Mouse (Mus musculus): ENCODE data around the gene Auh. TPM values are rescaled to one million over a fixed set of nuclear protein-coding genes. Genes with fewer than 3 reads are reported as not detected.

The Auh gene
- total RNA-seq (2014; rRNA removed) = 45.1 and 49.2 TPM in 2 replicates
- 28.0 and 33.3 TPM in 2 replicates for polyA plus RNA-seq (2012; rRNA removed)

DNA sequence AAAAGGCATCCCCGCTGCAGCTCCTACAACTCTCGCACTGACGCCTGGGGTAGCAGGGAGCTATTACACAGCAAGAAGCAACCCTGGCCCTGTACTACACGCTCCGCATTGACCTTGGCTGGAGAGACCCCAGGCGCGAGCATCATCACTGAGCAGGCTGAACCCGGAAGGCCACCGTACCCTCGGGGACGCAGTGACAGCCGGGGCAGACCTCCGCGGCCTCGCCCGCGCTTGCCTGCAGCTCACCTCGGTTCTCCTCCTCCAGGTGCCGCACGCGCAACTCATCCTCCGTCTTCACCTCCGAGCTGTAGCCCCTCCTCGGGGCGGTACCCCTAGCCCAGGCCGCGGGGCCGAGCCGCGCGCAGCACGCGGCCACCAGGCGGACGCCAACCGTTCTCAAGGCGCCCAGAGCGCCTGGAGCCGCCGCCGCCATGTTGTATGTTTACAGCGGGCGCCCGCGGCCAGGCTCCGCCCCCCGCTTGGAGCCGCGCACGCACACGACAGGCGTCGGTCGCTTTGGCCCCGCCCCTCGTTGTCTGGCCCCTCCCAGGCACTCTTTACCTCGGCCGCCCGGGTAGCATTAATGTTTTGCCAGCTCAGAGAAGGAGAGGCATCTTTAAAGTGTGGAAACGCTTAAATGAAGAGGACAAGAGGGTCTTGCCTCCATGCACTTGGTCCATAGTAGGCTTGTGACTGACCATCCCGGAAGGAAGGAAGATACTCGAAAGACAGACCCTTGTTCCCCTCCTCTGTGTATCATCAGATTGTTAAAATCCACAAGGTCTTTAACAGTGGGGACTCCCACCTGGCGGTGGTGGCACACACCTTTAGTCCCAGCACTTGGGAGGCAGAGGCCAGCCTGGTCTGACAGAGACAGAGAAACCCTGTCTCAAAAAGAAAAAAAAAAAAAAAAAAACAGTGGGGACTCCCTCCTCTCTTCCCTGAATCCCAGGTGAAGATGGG lies at the start of gene Auh:
Gene Auh, minus strand, starts transcription at position 473 of the 963 bp plus-strand sequence.
- peaks cover 9% of the 10 kb centered on the region for H3K4me1 ChIP-seq (ENCODE audit: control insufficient read depth, insufficient read depth, low read length)
- peak within 1 kb of the TSS; percentile 98 for H3K9ac ChIP-seq (ENCODE audit: low read depth, low read length)
- H3K36me3 ChIP-seq (ENCODE audit: control insufficient read depth, insufficient read depth, low read length) = no peaks in the 10 kb centered on the region
- no peaks in the 10 kb centered on the region for H3K27me3 ChIP-seq (ENCODE audit: control insufficient read depth, insufficient read depth, low read length)
- DNase-seq (ENCODE audit: extremely low read depth, low read depth, low spot score) = peak; percentile 61
- WGBS = under 1% methylated on average over 63 of the region's 63 CpGs
- TF ChIP-seq POLR2A (IDR thresholded peaks at IDR 0.05; ENCODE audit: extremely low read depth, insufficient read depth, low read length) (peak; percentile 81; the same call in 1 of the 2 replicates), CTCF (IDR thresholded peaks at IDR 0.05; ENCODE audit: low read depth, low read length) (no peak)
- peak within 1 kb of the TSS; percentile 96 for H3K4me3 ChIP-seq (ENCODE audit: insufficient read depth, low read depth, low read length)
- H3K79me2 ChIP-seq (ENCODE audit: control insufficient read depth, insufficient read depth, low read length) = peaks cover 32% of the 10 kb centered on the region
- peak within 1 kb of the TSS; percentile 87 for H3K27ac ChIP-seq (replicated peaks; ENCODE audit: insufficient read depth, low read depth, low read length)

DNA sequence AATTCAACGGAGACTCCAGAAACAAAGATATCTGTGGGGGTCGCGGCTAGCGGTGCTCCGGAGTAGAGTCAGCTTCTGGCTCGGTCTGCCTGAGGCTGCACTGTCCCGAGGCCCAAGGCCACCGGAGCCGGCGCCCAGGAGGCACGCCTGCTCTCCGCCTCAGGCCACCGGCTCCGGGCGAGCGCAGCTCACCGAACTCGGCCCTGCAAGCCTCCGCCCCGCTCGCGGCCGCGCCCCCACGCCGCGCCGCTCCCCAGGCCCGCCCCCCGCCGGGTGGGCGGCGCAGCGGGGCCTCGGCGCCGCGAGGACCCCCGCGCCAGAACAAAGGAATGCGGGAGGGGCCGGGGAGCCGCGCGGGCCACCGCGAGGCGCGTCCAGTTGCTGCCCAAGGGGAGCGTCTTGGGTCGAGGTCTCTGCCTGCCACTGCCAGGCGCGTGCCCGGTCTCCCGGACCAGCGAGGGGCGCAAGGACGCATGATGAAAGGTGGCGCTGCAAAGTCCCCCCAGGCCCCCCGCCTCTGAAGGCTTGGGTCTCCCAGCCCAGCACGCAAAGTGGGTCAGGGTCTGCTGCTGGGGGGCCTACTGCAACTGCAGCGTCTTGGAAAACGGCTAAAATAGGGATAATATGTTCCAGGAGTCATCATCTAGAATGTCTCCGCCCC lies 49.0 kb upstream of the Auh start:
- H3K4me1 ChIP-seq (ENCODE audit: control insufficient read depth, insufficient read depth, low read length) = peaks cover 15% of the 10 kb centered on the region
- peak overlapping the region; percentile 78 for H3K9ac ChIP-seq (ENCODE audit: low read depth, low read length)
- DNase-seq (ENCODE audit: extremely low read depth, low read depth, low spot score) = peak; percentile 48
- no peaks in the 10 kb centered on the region for H3K27me3 ChIP-seq (ENCODE audit: control insufficient read depth, insufficient read depth, low read length)
- H3K4me3 ChIP-seq (ENCODE audit: insufficient read depth, low read depth, low read length) = peak overlapping the region; percentile 76
- peaks cover 19% of the 10 kb centered on the region for H3K79me2 ChIP-seq (ENCODE audit: control insufficient read depth, insufficient read depth, low read length)
- WGBS = 2% methylated on average over 60 of the region's 64 CpGs
- no peaks in the 10 kb centered on the region for H3K36me3 ChIP-seq (ENCODE audit: control insufficient read depth, insufficient read depth, low read length)
- peak overlapping the region; percentile 96 for H3K27ac ChIP-seq (replicated peaks; ENCODE audit: insufficient read depth, low read depth, low read length)
- TF ChIP-seq POLR2A (IDR thresholded peaks at IDR 0.05; ENCODE audit: extremely low read depth, insufficient read depth, low read length) (peak; percentile 56; the same call in 1 of the 2 replicates), CTCF (IDR thresholded peaks at IDR 0.05; ENCODE audit: low read depth, low read length) (no peak)

DNA sequence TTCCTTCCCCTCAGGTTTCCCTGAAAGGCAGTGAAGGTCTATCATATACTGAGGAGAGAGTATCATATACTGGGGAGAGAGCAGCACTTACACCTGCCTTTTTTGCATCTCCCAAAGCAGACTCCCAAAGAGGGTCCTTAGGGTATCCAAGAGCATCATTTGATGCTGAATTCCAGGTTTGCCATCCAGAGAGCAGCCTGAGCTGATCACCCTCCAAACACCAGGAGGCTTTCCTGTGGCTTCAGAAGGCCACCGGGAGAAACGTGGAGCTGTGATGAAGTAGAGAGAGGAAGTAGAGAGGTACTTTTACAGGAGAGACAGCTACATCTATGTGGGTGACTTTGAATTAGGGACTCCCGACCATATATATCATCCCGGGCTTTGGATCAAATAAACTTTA lies 48.3 kb upstream of the Auh start:
- Histone ChIP-seq H3K4me3 (ENCODE audit: insufficient read depth, low read depth, low read length) (peak overlapping the region; percentile 76), H3K9ac (ENCODE audit: low read depth, low read length) (peak overlapping the region; percentile 66), H3K4me1 (ENCODE audit: control insufficient read depth, insufficient read depth, low read length) (peaks cover 20% of the 10 kb centered on the region), H3K27ac (replicated peaks; ENCODE audit: insufficient read depth, low read depth, low read length) (peak overlapping the region; percentile 95), H3K79me2 (ENCODE audit: control insufficient read depth, insufficient read depth, low read length) (peaks cover 22% of the 10 kb centered on the region), H3K36me3 (ENCODE audit: control insufficient read depth, insufficient read depth, low read length) (no peaks in the 10 kb centered on the region), H3K27me3 (ENCODE audit: control insufficient read depth, insufficient read depth, low read length) (no peaks in the 10 kb centered on the region)
- TF ChIP-seq CTCF (IDR thresholded peaks at IDR 0.05; ENCODE audit: low read depth, low read length) = no peak
- TF ChIP-seq POLR2A (IDR thresholded peaks at IDR 0.05; ENCODE audit: extremely low read depth, insufficient read depth, low read length) = no peak
- WGBS = 22% methylated on average over 4 of the region's 4 CpGs
- peak; percentile 19 for DNase-seq (ENCODE audit: extremely low read depth, low read depth, low spot score)

DNA sequence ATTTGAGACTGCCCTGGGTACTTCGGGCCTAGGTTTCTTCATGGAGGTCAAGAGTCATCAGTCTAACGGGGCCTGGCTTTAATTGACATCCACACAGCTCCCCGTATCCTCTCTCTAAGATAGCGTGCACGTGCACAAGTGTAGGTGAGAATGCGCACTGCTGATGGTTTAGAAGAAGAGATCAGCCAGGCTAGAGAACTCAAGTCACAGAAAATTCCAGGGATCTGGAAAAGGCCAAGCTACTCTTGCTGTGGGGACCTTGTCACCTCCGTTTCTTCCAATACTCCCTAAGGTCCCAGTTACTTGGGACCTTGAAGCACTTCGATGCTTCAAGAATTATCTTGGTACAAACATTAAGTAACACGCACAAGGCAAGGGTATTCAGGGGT lies 47.7 kb upstream of the Auh start:
- peaks cover 22% of the 10 kb centered on the region for H3K79me2 ChIP-seq (ENCODE audit: control insufficient read depth, insufficient read depth, low read length)
- peak overlapping the region; percentile 95 for H3K27ac ChIP-seq (replicated peaks; ENCODE audit: insufficient read depth, low read depth, low read length)
- no peak for DNase-seq (ENCODE audit: extremely low read depth, low read depth, low spot score)
- H3K4me1 ChIP-seq (ENCODE audit: control insufficient read depth, insufficient read depth, low read length) = peaks cover 23% of the 10 kb centered on the region
- 43% methylated on average over 9 of the region's 9 CpGs for WGBS
- TF ChIP-seq CTCF (IDR thresholded peaks at IDR 0.05; ENCODE audit: low read depth, low read length) (no peak), POLR2A (IDR thresholded peaks at IDR 0.05; ENCODE audit: extremely low read depth, insufficient read depth, low read length) (no peak)
- peak overlapping the region; percentile 66 for H3K9ac ChIP-seq (ENCODE audit: low read depth, low read length)
- H3K27me3 ChIP-seq (ENCODE audit: control insufficient read depth, insufficient read depth, low read length) = no peaks in the 10 kb centered on the region
- no peaks in the 10 kb centered on the region for H3K36me3 ChIP-seq (ENCODE audit: control insufficient read depth, insufficient read depth, low read length)
- no peak overlapping the region for H3K4me3 ChIP-seq (ENCODE audit: insufficient read depth, low read depth, low read length)

DNA sequence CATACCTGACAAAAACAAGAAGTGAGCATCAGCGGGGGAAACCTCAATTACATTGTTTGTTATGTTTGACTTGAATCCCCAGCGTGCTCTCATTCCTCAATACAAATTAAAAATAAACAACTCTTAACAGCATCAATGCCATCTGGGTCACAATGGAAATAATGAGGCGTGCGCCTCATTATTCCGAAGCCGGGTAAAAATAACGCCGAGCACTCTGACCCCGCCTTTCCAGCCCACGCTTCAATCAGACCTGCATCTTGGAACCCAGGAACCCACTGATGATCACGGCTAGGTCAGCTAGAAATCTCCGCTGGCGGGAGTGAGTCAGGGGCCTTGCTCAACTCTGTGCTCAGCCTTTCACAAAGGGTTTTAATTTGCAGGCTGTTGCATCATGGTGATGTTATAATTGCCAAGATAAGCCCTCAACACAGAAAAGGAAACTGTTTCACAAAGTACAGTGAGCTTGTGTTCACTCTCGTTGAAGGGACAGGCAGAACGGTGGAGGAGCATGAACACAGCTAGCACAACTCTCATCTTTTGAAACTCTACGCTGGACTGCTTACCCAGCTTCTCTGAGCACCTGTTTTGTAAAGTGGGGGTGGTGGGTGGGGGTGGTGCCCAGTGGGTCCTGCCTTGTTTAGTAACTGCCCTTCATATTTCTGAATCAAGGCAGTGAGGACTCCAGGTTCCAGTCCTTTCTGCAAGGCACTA lies 47.2 kb upstream of the Auh start:
- WGBS = 21% methylated on average over 16 of the region's 16 CpGs
- peak overlapping the region; percentile 66 for H3K9ac ChIP-seq (ENCODE audit: low read depth, low read length)
- TF ChIP-seq CTCF (IDR thresholded peaks at IDR 0.05; ENCODE audit: low read depth, low read length) = no peak
- TF ChIP-seq POLR2A (IDR thresholded peaks at IDR 0.05; ENCODE audit: extremely low read depth, insufficient read depth, low read length) = no peak
- H3K27me3 ChIP-seq (ENCODE audit: control insufficient read depth, insufficient read depth, low read length) = no peaks in the 10 kb centered on the region
- peak; percentile 92 for DNase-seq (ENCODE audit: extremely low read depth, low read depth, low spot score)
- H3K27ac ChIP-seq (replicated peaks; ENCODE audit: insufficient read depth, low read depth, low read length) = peak overlapping the region; percentile 95
- H3K79me2 ChIP-seq (ENCODE audit: control insufficient read depth, insufficient read depth, low read length) = peaks cover 26% of the 10 kb centered on the region
- no peaks in the 10 kb centered on the region for H3K36me3 ChIP-seq (ENCODE audit: control insufficient read depth, insufficient read depth, low read length)
- H3K4me1 ChIP-seq (ENCODE audit: control insufficient read depth, insufficient read depth, low read length) = peaks cover 27% of the 10 kb centered on the region
- H3K4me3 ChIP-seq (ENCODE audit: insufficient read depth, low read depth, low read length) = peak overlapping the region; percentile 19; the same call in 1 of the 2 replicates

All from liver, adult 2 months (tissue).